Mouse (Mus musculus): ENCODE measurements at regions not wholly inside any gene's neighbourhood (a gene's known extent, or its start where the extent isn't known, plus 50 kb on each side); places are given as distances from the start of the nearest gene placed in this dataset.

DNA sequence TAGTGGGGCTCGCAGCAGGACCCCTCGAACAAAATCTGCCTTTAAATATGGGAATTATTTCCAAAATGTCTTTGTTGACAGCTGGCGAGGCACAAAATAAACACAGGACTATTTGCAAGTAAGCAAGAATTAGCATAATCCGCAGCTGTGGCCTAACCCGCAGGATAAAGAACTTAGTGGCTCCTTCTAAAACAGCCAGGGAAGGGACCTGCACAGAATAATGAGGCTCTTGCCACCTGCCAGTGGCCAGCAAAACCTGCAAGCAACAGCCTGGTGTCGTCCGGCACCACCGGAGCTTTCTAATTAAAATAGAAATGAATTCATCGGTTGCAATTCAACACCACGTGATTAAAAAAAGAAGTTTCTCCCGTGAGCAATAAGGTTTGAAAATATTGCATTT is 389.4 kb downstream of the Tmem132b start:
- TF ChIP-seq POLR2A (IDR thresholded peaks at IDR 0.05; ENCODE audit: low read depth, low read length) (no peak), ZKSCAN1 (IDR thresholded peaks at IDR 0.05; ENCODE audit: borderline replicate concordance, low read depth, low read length) (no peak), CTCF (conservative IDR thresholded peaks at IDR 0.05 in 1 of 2, IDR thresholded peaks at IDR 0.05 in 1 of 2; ENCODE audit: low read depth in 2 of 2, low read length in 2 of 2) (no peak), MAZ (IDR thresholded peaks at IDR 0.05; ENCODE audit: low read depth, low read length) (no peak), ELF1 (IDR thresholded peaks at IDR 0.05; ENCODE audit: low read depth, low read length) (no peak), MAX (IDR thresholded peaks at IDR 0.05; ENCODE audit: low read length) (no peak), MXI1 (IDR thresholded peaks at IDR 0.05; ENCODE audit: low read depth, low read length) (no peak), POLR2AphosphoS2 (IDR thresholded peaks at IDR 0.05; ENCODE audit: low read depth, low read length) (no peak), MYC (IDR thresholded peaks at IDR 0.05; ENCODE audit: low read depth, low read length) (no peak)

All from CH12.LX (cell line).